Mouse (Mus musculus): ENCODE data around the gene Sv2c. TPM values are rescaled to one million over a fixed set of nuclear protein-coding genes. Genes with fewer than 3 reads are reported as not detected.
A peak's percentile ranks its signal among the peaks of the same experiment; 100 is the strongest.
"Not testable (repeated sequence)": the region's sequence is repeated elsewhere in the genome, so short reads cannot be mapped to it uniquely, and the experiment has no call there.

Gene Sv2c
- total RNA-seq, 2 experiments from 2014 or later = 21.3 to 34.5 TPM

DNA sequence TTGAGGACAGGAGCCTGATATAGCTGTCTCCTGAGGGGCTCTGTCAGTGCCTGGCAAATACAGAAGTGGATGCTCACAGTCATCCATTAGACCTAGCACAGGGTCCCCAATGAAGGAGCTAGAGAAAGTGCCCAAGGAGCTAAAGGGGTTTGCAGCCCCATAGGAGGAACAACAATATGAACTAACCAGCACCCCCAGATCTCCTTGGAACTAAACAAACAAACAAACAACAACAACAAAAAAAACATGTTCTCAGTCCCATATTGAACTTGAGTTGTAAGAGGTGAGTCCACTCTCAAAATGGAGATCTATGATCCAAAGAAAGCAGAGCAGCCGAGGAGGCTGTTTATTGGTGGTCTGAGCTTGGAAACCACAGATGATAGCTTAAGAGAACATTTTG lies 50.6 kb downstream of the Sv2c start, which contains the start of gene Gm17190:
Gene Gm17190 (plus strand): TSS at position 301 of the 400 bp plus-strand sequence.
- intact Hi-C loops (cut with DNase I) = not testable (repeated sequence)

DNA sequence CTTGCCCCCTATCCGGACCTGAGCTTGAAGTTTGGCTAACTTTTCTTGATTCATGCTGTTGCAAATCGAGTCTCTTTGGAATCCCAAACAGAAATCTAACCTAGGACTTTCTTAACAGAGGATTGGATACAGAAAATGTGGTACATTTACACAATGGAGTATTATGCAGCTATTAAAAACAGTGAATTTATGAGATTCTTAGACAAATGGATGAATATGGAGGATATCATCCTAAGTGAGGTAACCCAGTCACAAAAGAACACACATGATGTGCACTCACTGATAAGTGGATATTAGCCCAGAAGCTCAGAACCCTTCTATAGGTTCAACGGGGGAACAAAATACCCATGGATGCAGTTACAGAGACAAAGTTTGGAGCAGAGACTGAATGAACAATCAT lies 51.1 kb downstream of the Sv2c start, which contains the start of gene Gm20075:
Gene Gm20075 (minus strand): TSS at position 101 of the 400 bp plus-strand sequence.
- intact Hi-C loops (cut with DNase I); DNase-seq (ENCODE audit: low spot score in 2 of 2): not testable (repeated sequence)

More for the DNA sequence above, 50.6 kb downstream of the Sv2c start, which contains the start of gene Gm17190:
- not testable (repeated sequence) for DNase-seq (ENCODE audit: low spot score in 2 of 2)

DNA sequence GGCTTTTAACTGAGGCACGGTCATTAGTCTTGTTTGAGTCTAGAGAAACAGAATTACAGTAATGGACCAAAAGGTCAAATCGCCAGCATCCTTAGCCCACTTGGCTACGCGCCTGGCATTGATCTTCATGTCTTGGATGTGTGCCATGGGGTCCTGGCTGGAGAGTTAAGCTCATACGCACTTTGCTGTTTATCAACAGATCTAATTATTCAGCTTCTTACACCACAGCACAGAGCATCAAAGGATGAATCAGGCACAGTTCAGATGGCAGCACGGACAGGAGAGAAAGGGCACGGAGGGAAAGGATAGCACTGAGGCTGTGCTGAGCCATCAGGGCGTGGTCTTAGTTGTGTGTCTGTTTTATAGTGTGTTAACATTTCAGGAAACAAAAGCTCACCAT lies 58.8 kb downstream of the Sv2c start:
- intact Hi-C loops (cut with DNase I) = no loop called here
- no peak for DNase-seq (ENCODE audit: low spot score in 2 of 2)

DNA sequence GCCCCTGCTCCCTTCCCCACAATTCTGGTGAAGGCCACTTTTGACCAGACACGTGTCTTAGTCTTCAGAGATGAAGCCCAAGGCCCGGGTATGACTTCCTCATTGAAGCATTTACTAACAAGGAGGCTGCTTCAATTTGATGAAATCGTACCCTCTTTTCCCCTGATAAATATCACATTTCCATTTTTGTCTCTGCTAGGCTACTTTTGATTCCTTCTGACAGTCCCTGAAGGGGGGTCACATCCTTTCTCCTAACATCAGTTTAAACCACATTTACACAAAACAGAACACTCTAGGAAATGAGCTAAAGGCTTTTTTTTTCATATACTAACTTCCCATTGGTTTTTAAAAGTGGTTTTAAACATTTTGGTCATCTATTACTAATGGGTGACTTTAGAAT lies 79.6 kb downstream of the Sv2c start:
- intact Hi-C loops (cut with DNase I) = no loop called here
- DNase-seq (ENCODE audit: low spot score in 2 of 2) = no peak

DNA sequence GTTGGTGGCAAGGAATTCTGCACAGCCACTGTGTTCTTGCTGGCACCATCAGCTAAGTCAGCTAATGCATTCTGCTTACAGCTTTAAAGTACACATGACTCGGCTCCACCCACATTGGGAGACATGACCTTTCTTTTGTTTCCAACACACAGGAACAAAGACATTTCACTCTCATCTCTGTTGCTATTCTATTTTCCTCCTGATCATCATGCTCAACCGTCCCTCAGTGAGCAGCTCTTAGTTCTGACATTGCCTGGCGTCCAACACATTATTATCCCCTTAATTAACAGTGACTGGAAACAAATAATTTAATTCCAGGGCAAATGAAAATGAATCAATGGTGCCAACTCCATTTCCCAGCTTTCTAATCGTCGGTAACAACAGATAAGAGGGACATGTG lies 87.0 kb downstream of the Sv2c start:
- no peak for DNase-seq (ENCODE audit: low spot score in 2 of 2)
- intact Hi-C loops (cut with DNase I) = no loop called here

DNA sequence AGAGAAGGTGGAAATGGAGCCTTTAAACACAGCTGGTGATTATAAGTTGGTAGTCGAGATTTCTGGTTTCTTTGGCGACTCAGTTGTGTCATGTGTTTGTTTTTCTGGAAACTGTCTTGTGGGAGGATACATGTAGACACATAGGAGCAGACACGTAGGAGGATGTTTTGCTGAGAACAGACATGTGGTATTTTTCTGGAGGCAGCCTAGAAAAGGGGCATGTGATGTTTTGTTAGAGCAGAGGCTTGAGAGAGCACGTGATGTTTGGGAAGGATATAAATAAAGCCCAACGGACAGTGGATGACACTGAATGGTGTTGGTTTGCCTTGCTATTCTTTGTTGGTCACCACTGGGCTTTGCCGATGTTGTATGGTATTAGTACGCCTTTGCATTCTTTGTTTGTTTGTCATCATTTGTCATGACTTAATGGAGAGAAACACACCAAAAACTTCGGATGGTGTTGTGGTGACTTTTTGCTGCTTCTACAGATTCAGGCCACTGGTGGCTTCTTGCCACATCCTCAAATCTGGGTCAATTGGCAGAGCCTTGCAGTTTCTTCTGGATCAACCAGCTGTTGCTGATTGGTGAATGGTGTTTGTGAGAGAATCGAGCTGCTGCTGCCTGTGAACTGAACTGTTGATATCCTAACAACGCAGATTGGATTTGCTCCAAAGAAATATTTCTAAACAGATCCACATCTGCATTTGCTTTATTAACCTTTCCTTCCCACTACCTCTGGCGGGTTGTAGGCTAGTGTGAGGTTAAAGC lies 91.9 kb downstream of the Sv2c start:
- no peak for DNase-seq (ENCODE audit: low spot score in 2 of 2)

DNA sequence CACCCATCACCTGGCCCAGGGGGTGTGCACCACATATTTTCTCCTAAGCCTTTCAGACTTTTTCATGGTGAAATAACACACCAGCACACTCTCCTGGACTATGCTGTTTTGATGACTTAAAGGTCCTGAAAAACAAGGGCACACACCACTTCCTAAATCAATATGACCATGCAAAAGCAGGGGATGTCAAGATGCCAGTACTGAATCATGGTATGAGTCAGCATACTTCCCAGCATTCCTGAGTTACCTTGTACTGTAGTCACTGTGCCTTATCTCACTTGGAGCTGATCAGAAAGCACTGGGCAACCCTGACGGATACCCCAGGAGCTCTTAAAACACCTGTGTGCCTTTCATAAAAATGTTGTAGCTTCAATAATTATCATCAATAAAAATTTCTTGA lies 92.8 kb downstream of the Sv2c start:
- no peak for DNase-seq (ENCODE audit: low spot score in 2 of 2)
- intact Hi-C loops (cut with DNase I) = loop anchor here (10.0 kb wide), 1 partner anchor 335 kb away; no protein-coding TSS in a partner anchor

More for the DNA sequence above, 91.9 kb downstream of the Sv2c start:
- intact Hi-C loops (cut with DNase I) = no loop called here

DNA sequence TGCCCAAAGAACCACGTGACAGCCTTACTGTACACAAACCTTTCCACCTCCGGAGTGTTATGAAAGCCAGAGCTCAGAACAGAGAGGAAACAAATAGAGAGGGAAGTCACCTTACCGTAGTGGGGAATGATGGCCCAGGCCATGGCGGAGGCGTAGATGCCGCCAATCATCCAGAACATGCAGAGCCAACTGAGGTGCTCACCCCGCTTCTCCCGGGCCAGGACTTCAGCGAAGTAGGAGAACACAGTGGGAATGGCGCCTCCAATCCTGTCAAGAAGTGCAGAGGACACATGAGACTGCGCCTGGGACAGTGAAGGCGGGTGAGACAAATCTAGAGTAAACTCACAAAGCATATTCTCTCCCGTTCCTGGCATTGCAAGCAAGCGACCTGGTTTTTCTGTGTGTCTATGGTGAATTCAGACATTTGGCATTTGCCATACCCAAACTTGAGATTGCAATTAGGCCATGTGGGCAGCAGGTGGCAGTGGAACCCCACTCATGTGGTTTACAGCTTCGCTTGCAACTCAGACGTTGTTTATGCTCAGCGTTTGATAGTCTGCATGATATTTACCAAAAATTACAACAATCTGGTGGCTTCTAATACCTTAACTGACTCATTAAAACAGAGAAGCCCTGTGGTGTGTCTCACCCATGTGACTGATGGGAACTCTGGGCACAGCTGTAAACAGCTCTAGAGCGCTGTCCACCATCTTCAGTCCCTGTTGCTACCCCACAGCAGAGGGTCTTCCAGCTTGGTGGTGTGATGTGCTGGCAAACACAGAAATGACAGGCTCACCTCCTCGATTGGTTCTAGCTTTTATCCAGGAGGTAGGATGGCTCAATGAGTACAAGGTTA lies 101.8 kb downstream of the Sv2c start:
- intact Hi-C loops (cut with DNase I) = loop anchor here (10.0 kb wide), 1 partner anchor 344 kb away; no protein-coding TSS in a partner anchor
- peak; percentile 42 to 63 for DNase-seq (ENCODE audit: low spot score in 2 of 2)

DNA sequence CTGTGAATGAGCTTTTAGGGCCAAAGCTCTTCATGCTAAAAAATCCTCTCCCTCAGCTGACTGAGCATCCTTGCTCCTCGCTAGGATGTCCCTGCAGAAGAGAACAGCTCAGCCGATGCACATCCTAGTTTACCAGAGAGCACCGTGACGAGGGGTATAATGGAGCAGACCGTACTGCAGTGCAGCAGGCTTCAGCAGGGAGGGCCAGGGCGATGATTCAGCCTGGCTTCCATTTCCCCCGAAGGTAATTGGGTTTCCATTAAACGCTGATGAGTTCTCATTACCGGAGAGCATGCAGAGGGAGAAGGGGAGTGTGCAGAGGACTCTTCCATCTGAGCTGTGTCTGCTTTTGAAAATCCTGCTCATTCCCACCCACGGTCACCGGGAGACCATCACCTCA lies 108.5 kb downstream of the Sv2c start:
- intact Hi-C loops (cut with DNase I) = no loop called here
- DNase-seq (ENCODE audit: low spot score in 2 of 2) = no peak

DNA sequence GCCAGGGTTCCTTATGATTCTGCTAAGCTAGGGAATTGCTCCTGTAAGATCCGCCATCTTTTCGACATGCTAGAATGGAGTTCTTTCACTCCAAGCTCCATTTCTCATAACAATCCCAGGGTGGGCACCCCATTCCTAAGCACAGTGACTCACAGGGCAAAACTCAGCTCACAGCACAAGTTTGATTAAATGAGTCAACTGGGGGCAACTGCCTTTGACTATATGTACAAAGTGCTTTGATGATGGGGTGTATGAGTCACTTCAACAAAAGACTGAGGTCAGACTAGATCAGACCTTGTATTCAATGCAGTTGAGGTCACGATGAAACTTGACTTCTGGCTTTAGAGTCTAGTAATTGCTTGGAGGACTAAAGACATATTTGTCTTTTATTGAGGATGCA lies 116.9 kb downstream of the Sv2c start:
- no peak for DNase-seq (ENCODE audit: low spot score in 2 of 2)
- intact Hi-C loops (cut with DNase I) = no loop called here

DNA sequence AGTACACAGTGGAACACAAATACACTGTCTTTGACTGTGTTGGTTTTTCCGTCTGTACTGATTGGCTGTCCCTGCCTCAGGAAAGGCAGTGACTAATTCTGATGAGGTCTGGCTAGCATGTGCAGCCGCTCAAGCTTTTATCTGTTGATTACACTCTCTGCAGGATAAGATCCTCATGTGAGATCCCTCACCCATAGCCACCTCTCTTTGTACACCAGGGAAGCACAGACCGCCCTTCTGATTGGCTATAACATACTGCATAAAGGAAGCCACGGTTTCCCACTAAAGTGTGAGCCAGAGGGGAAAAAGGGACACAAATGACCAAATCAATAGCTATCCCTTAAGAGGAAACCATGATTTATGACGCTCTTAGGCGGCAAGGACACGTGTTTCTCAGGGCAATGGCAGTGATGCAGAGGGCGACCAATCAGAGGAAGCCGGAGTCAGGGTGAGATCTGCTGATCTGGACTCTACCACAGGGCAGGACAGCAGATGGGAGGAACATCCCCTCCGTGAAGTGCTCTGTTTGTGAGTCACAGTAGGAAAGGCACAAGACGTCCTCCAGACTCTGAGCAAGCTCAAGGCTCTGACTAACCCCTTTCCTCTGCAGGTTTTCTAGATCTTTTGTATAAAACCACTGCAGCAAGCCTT lies 121.4 kb downstream of the Sv2c start:
- intact Hi-C loops (cut with DNase I) = no loop called here
- DNase-seq (ENCODE audit: low spot score in 2 of 2) = peak; percentile 23 to 30

DNA sequence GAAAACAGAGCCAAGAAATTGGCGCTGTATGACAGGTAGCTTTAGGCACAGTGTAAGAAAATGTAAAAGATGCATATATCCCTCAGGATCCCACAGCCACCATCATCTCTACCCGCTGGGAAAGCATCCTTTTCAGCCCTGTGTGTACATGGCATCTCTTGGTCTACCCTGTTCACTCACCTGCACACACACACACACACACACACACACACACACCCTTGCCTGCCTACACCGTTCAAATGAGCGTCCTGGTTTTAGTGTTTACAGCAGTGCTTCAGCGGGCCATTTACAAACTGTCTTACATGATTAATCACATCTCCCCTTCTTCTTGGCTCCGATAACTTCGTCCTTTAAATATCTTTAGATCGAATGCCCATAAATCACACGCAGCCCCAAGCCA lies 123.4 kb downstream of the Sv2c start:
- intact Hi-C loops (cut with DNase I) = no loop called here

DNA sequence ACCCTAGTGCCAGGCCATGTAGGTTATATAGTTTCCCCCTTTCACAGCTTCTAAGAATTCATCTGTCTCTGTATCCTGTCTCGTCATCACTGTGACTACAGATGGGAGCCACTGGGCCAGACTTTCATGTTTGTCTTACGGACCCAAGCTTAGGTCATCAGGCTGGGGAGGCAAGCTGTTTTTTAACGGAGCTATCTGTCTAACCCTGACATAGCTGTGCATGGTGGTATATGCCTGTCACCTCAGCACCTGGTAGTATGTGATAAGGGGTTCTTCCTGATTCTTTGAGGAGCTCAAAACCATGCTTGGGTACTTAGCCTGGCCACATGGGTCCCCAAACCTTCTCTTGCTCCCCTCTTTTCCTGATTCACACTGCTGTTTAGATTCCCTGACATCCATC lies 124.2 kb downstream of the Sv2c start:
- no peak for DNase-seq (ENCODE audit: low spot score in 2 of 2)
- intact Hi-C loops (cut with DNase I) = no loop called here

More for the DNA sequence above, 123.4 kb downstream of the Sv2c start:
- DNase-seq (ENCODE audit: low spot score in 2 of 2) = no peak

DNA sequence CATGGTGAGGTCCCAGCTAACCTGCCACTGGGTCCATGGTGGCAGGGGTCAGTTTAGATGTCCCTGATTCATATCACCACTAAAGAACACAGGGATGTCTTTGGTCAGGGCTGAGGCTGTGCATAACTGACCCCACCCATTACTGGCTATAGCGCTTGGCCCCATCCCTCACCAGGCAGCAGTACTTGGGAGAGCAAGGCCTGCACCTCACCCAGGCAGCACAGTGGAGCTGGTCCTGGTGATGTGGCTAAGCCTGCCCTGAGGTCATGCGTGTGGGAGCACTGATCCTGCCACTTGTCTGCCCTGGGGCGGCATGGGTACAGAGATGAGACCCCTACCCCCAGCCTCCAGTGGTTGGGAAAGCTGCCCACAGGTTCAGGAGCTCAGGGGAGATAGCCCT lies 128.8 kb downstream of the Sv2c start:
- intact Hi-C loops (cut with DNase I) = no loop called here
- no peak for DNase-seq (ENCODE audit: low spot score in 2 of 2)

DNA sequence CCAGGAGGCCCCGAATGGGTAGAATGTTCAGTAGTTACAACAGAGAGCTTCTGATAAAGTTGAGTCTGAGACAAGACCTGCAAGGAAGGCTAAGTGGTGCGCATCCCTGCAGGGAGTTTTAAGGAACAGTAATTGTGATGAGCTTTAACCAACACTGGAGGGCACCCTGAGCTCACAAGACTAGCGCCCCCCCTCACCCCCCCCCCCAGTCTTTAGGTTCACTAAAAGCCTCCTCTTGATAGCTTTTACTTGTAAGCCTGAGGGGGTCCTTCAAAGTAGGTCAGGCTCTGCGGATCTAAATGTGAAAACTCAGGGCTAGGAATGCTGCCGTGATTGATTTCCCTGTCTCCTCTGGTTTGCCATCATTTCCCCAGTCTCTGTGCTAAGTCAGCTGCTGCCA lies 129.9 kb downstream of the Sv2c start:
- no peak for DNase-seq (ENCODE audit: low spot score in 2 of 2)
- intact Hi-C loops (cut with DNase I) = no loop called here

DNA sequence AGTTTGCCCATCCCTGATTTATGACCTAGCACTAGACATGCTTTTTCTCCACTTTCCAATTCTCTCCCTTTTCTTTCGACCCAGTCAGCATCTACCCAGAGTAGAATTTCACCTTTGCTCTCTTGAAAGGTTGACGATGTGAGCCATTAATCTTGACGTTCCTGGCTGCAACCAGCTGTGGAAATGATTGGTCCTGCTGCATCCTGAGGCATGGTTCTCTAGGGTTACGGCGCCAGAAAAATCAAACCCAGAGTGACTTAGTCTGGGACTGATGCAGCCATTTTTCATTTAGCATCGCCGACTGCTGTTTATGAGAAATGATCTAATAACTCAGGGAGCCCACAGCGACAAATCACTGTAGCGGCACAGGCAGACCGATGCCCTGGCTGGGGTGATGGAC lies 133.0 kb downstream of the Sv2c start:
- intact Hi-C loops (cut with DNase I) = no loop called here
- DNase-seq (ENCODE audit: low spot score in 2 of 2) = no peak

DNA sequence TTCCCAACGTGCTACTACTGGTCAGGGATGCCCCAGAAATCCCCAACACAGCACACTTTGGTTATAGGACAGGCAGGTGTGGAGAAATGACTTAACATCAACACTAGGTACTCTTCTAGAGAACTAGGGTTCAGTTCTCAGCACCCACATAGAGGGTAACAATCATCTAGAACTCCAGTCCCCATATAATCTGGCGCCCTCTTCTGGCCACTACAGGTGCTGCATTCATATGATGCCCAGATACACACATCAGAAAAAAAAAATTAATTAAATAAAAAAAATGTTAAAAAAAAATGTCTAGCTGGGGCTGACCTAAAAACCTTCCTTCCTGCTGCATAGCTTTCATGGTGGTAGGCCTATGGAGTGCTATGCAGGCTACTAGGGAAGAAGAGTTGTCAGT lies 135.1 kb downstream of the Sv2c start:
- DNase-seq (ENCODE audit: low spot score in 2 of 2) = no peak
- intact Hi-C loops (cut with DNase I) = no loop called here

DNA sequence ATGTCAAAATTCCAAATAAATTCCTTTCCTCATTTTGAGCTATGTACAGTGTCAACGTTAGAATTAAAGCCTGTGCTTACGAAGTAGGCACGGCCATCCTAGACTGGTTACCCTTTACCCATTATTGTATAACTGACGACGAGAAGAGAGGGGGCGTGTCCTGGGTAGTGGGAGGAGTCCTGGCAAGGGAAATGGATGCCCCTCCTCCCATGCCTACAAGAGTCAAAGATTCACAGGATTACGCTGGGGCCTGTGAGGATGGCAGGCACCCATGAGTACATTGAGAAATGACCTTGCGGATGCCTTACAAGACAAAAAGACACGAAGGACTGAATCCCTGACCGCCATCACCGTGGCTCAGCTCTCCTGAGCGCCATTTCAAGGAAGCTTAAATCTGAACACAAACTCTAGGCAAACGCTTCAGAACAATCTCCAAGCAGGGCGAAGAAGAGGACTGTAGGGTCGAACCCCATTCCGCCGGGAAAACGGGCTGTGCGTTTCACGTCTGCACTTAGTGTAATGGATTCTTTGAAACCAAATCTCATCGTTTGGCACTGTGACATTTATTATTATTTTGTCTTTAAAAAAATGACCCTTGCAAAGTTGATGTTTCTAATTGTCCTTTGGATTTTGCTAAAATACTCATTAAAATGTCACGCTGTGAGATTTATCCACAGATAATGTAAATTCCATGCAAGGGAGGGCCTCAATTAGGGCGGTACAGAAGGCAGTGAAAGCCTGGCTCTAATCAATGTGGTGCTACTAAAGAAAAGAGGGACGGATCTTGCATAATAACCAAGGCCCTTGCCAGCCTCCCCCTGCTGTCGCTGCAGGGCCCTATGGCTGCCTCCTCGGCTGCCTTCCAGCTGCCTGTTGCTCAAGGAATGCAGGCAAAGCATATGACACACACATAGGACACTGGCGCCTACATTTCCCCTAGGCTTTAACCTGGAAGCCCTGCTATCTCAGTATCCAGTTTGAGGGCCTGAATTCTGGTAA lies 137.4 kb downstream of the Sv2c start:
- DNase-seq (ENCODE audit: low spot score in 2 of 2) = no peak

DNA sequence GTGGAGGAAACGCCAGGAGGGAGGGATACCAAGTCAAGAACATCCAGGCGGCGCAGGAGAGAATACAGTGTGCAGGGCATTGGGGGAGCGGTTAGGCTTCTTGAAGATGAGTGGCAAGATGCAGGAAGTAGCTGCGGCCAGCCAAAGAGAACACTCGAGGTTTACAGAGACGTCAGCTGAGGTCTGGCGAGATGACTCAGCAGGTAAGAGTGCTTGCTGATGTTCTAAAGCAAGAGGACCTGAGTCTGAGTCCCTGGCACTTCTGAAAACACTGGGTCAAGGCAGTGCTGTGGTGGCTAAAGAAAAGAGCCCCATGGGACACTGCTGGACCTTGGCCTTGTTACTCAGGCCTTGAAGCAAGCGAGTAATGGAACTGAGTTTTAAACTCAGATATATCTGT lies 144.2 kb downstream of the Sv2c start:
- intact Hi-C loops (cut with DNase I) = no loop called here
- DNase-seq (ENCODE audit: low spot score in 2 of 2) = no peak

More for the DNA sequence above, 137.4 kb downstream of the Sv2c start:
- intact Hi-C loops (cut with DNase I) = no loop called here

Measured in left cerebral cortex, postnatal 36 days (tissue).